Mouse (Mus musculus): ENCODE measurements around the gene Tmcc1. TPM values are rescaled to one million over a fixed set of nuclear protein-coding genes. Genes with fewer than 3 reads are reported as not detected.

The Tmcc1 gene
- polyA plus RNA-seq, 1 experiment: 11.3 TPM

GRCm38 (mm10) chr6:115977810-115978209, 215.5 kb downstream of the Tmcc1 start:
- Histone ChIP-seq H3K79me2 (ENCODE audit: control insufficient read depth, insufficient read depth) (no peaks in the 10 kb centered on the region), H3K4me3 (ENCODE audit: insufficient read depth, poor library complexity, severe bottlenecking) (no peak overlapping the region), H3K79me3 (ENCODE audit: low read depth) (no peaks in the 10 kb centered on the region), H3K36me3 (ENCODE audit: control insufficient read depth, insufficient read depth) (peaks cover 5% of the 10 kb centered on the region), H3ac (ENCODE audit: control insufficient read depth, insufficient read length, low read depth) (no peak overlapping the region), H3K27me3 (ENCODE audit: control insufficient read depth, insufficient read depth, insufficient read length) (no peaks in the 10 kb centered on the region)
- TF ChIP-seq CEBPB (IDR thresholded peaks at IDR 0.05; ENCODE audit: low read depth): no peak
- TF ChIP-seq MAX (IDR thresholded peaks at IDR 0.05): no peak
- TF ChIP-seq MYOD1 (IDR thresholded peaks at IDR 0.05; ENCODE audit: control insufficient read depth, insufficient read length, low read depth): no peak
- no peak for TF ChIP-seq FOSL1 (IDR thresholded peaks at IDR 0.05; ENCODE audit: insufficient read depth, low read length, poor library complexity, severe bottlenecking)
- no peak for TF ChIP-seq MYOG (IDR thresholded peaks at IDR 0.05; ENCODE audit: control insufficient read depth, extremely low read depth, insufficient read length)
- TF ChIP-seq USF1 (IDR thresholded peaks at IDR 0.05; ENCODE audit: low read depth): no peak
- TF ChIP-seq CTCF (IDR thresholded peaks at IDR 0.05; ENCODE audit: control insufficient read depth, insufficient read depth, insufficient read length): no peak

- Histone ChIP-seq H3K79me2 (ENCODE audit: control insufficient read depth, insufficient read depth) (no peaks in the 10 kb centered on the region), H3K36me3 (ENCODE audit: control insufficient read depth, insufficient read depth) (peaks cover 5% of the 10 kb centered on the region), H3K79me3 (ENCODE audit: low read depth) (no peaks in the 10 kb centered on the region), H3K27me3 (ENCODE audit: control insufficient read depth, insufficient read depth, insufficient read length) (no peaks in the 10 kb centered on the region), H3ac (ENCODE audit: control insufficient read depth, insufficient read length, low read depth) (no peak overlapping the region), H3K4me3 (ENCODE audit: insufficient read depth, poor library complexity, severe bottlenecking) (no peak overlapping the region)
- TF ChIP-seq CTCF (IDR thresholded peaks at IDR 0.05; ENCODE audit: control insufficient read depth, insufficient read depth, insufficient read length) (no peak), FOSL1 (IDR thresholded peaks at IDR 0.05; ENCODE audit: insufficient read depth, low read length, poor library complexity, severe bottlenecking) (peak; percentile 7)
Observed at GRCm38 (mm10) chr6:115975606-115976005, 217.7 kb downstream of the Tmcc1 start.

DNA sequence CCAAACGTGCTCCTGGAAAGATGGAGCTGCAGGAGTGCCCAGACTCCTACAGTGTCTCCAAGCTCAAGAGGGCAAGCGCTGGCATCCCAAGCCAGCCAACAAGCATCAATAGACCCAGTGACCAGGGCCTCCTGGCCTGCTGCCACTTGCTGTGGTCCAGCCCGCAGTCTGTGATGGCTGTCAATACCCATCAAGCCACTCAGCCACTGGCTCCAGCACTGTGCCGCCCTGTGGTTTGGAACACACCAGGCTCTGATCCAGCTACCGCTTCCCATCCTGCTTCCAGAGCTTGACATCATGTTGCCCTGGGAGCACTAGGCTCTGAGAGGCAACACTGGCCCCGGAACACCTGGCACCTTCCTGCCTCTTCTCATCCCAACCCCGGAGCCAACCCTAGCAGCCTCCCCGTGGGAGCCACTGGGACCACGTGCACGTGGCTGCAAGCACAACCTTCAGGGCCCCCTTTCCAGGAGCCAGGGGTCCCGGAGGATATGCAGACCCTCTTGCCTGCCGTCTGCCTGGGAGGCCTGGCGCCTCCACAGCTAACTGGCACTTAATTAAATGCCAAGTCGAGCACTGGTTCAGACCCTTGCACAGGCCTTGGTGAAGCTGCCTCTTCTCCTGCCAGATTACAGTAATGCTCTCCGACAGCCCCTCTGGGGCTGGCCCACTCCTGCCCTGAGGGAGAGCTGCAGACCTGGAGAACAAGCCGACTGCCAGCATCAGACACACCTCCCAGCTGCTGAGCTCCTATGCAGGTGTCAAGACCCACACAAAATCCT, 219.2 kb downstream of the Tmcc1 start:
- H3K4me3 ChIP-seq (ENCODE audit: insufficient read depth, poor library complexity, severe bottlenecking): no peak overlapping the region
- H3ac ChIP-seq (ENCODE audit: control insufficient read depth, insufficient read length, low read depth): no peak overlapping the region
- no peaks in the 10 kb centered on the region for H3K27me3 ChIP-seq (ENCODE audit: control insufficient read depth, insufficient read depth, insufficient read length)
- peaks cover 5% of the 10 kb centered on the region for H3K36me3 ChIP-seq (ENCODE audit: control insufficient read depth, insufficient read depth)
- H3K79me2 ChIP-seq (ENCODE audit: control insufficient read depth, insufficient read depth): no peaks in the 10 kb centered on the region
- TF ChIP-seq MAX (IDR thresholded peaks at IDR 0.05) (no peak), USF1 (IDR thresholded peaks at IDR 0.05; ENCODE audit: low read depth) (no peak), MYOD1 (IDR thresholded peaks at IDR 0.05; ENCODE audit: control insufficient read depth, insufficient read length, low read depth) (no peak), CEBPB (IDR thresholded peaks at IDR 0.05; ENCODE audit: low read depth) (no peak), MYOG (IDR thresholded peaks at IDR 0.05; ENCODE audit: control insufficient read depth, extremely low read depth, insufficient read length) (no peak), CTCF (IDR thresholded peaks at IDR 0.05; ENCODE audit: control insufficient read depth, insufficient read depth, insufficient read length) (no peak), FOSL1 (IDR thresholded peaks at IDR 0.05; ENCODE audit: insufficient read depth, low read length, poor library complexity, severe bottlenecking) (no peak)
- no peaks in the 10 kb centered on the region for H3K79me3 ChIP-seq (ENCODE audit: low read depth)

DNA sequence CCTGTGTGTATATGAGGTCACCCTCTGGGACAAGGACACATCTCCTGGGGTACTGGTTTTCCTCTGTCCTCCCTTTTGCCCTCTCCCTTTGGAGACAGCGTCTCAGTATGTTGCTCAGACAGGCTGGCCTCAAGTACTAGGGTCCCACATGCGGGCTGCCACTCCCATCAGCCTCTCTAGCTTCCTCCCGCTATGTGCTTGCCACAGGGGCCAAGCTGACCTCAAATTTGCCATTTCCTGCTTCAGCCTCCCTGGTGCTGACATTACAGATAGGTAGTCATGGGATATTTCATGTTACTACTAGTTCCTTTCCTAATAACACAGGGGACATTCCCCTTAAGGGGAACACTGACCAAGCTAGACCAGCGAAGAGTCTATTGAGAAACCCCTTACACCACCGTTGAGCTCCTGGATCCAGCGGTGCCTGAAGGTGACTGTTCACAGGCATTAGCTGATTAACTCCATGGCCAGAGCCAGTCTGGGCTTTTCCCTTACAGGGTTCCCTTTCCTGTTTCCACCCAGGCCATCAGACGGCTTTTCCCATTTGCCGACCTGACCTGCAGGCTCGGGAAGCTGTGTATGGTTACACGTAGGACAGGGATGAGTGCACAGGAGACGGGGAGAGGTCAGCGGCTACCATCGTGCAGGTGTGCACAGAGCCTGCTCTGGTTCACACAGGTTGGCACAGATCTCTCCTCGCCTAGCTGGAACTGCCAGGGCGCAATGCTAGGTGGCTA, 220.0 kb downstream of the Tmcc1 start:
- Histone ChIP-seq H3K79me2 (ENCODE audit: control insufficient read depth, insufficient read depth) (no peaks in the 10 kb centered on the region), H3ac (ENCODE audit: control insufficient read depth, insufficient read length, low read depth) (no peak overlapping the region), H3K4me3 (ENCODE audit: insufficient read depth, poor library complexity, severe bottlenecking) (no peak overlapping the region), H3K36me3 (ENCODE audit: control insufficient read depth, insufficient read depth) (peaks cover 5% of the 10 kb centered on the region), H3K79me3 (ENCODE audit: low read depth) (no peaks in the 10 kb centered on the region), H3K27me3 (ENCODE audit: control insufficient read depth, insufficient read depth, insufficient read length) (no peaks in the 10 kb centered on the region)
- TF ChIP-seq FOSL1 (IDR thresholded peaks at IDR 0.05; ENCODE audit: insufficient read depth, low read length, poor library complexity, severe bottlenecking) (no peak), MAX (IDR thresholded peaks at IDR 0.05) (no peak), CTCF (IDR thresholded peaks at IDR 0.05; ENCODE audit: control insufficient read depth, insufficient read depth, insufficient read length) (no peak), CEBPB (IDR thresholded peaks at IDR 0.05; ENCODE audit: low read depth) (no peak), USF1 (IDR thresholded peaks at IDR 0.05; ENCODE audit: low read depth) (no peak), MYOD1 (IDR thresholded peaks at IDR 0.05; ENCODE audit: control insufficient read depth, insufficient read length, low read depth) (no peak), MYOG (IDR thresholded peaks at IDR 0.05; ENCODE audit: control insufficient read depth, extremely low read depth, insufficient read length) (no peak)

GRCm38 (mm10) chr6:115972083-115972764, 221.1 kb downstream of the Tmcc1 start:
- TF ChIP-seq CTCF (IDR thresholded peaks at IDR 0.05; ENCODE audit: control insufficient read depth, insufficient read depth, insufficient read length) (no peak), CEBPB (IDR thresholded peaks at IDR 0.05; ENCODE audit: low read depth) (no peak), MYOG (IDR thresholded peaks at IDR 0.05; ENCODE audit: control insufficient read depth, extremely low read depth, insufficient read length) (no peak), FOSL1 (IDR thresholded peaks at IDR 0.05; ENCODE audit: insufficient read depth, low read length, poor library complexity, severe bottlenecking) (no peak), MYOD1 (IDR thresholded peaks at IDR 0.05; ENCODE audit: control insufficient read depth, insufficient read length, low read depth) (no peak), USF1 (IDR thresholded peaks at IDR 0.05; ENCODE audit: low read depth) (no peak), MAX (IDR thresholded peaks at IDR 0.05) (no peak)

More at GRCm38 (mm10) chr6:115972083-115972764, 221.1 kb downstream of the Tmcc1 start:
- H3K4me3 ChIP-seq (ENCODE audit: insufficient read depth, poor library complexity, severe bottlenecking): no peak overlapping the region
- no peaks in the 10 kb centered on the region for H3K79me3 ChIP-seq (ENCODE audit: low read depth)
- no peaks in the 10 kb centered on the region for H3K27me3 ChIP-seq (ENCODE audit: control insufficient read depth, insufficient read depth, insufficient read length)
- H3K79me2 ChIP-seq (ENCODE audit: control insufficient read depth, insufficient read depth): no peaks in the 10 kb centered on the region
- peaks cover 5% of the 10 kb centered on the region for H3K36me3 ChIP-seq (ENCODE audit: control insufficient read depth, insufficient read depth)
- H3ac ChIP-seq (ENCODE audit: control insufficient read depth, insufficient read length, low read depth): no peak overlapping the region

Measured in C2C12 (cell line).